Mouse (Mus musculus) midbrain, embryonic 14.5 days (tissue): ENCODE data around the gene Mest. TPM values are rescaled to one million over a fixed set of nuclear protein-coding genes. Genes with fewer than 3 reads are reported as not detected.

ENCODE experiments used
- ATAC-seq: fragments of 200-750 bp; cut with Nextera tagmentation; 2 replicates; pipeline ENCODE4 v1.8.0; 2017; ENCODE audit warnings: moderate number of reproducible peaks, moderate library complexity; ENCODE audit not compliant: low FRiP score, low TSS enrichment
- DNase-seq: peaks from one replicate; pipeline ENCODE4 v3.0.0-alpha.2; 2015
- H3K27ac ChIP-seq: fragments of 300-500 bp; sonication (generic); replicated peaks from 2 replicates; pipeline ENCODE4 v1.5.1; 2014; ENCODE audit warnings: mild to moderate bottlenecking, low read depth, low read length, moderate library complexity
- H3K27me3 ChIP-seq: fragments of 300-500 bp; sonication (generic); 2 replicates; pipeline ENCODE4 v1.6.1; 2014; ENCODE audit warnings: low read length, control low read depth, mixed read lengths; ENCODE audit not compliant: control insufficient read depth, insufficient read depth
- H3K36me3 ChIP-seq: fragments of 300-500 bp; sonication (generic); 2 replicates; pipeline ENCODE4 v1.6.1; 2014; ENCODE audit warnings: low read length, control low read depth; ENCODE audit not compliant: control insufficient read depth, insufficient read depth
- H3K4me1 ChIP-seq: fragments of 300-500 bp; sonication (generic); 2 replicates; pipeline ENCODE4 v1.6.1; 2014; ENCODE audit warnings: mild to moderate bottlenecking, antibody characterized with exemption, low read length, control low read depth; ENCODE audit not compliant: control insufficient read depth, insufficient read depth
- H3K4me2 ChIP-seq: fragments of 300-500 bp; sonication (generic); 2 replicates; pipeline ENCODE4 v1.6.1; 2014; ENCODE audit warnings: mild to moderate bottlenecking, low read length, moderate library complexity
- H3K4me3 ChIP-seq: fragments of 300-500 bp; sonication (generic); replicated peaks from 2 replicates; pipeline ENCODE4 v1.5.1; 2014; ENCODE audit warnings: low read depth, low read length
- H3K9ac ChIP-seq: fragments of 300-500 bp; sonication (generic); replicated peaks from 2 replicates; pipeline ENCODE4 v1.6.1; 2014; ENCODE audit warnings: mild to moderate bottlenecking, low read length, moderate library complexity
- H3K9me3 ChIP-seq: fragments of 300-500 bp; sonication (generic); 2 replicates; pipeline ENCODE4 v1.6.1; 2016; ENCODE audit warnings: low read length, control low read depth, mixed read lengths; ENCODE audit not compliant: control insufficient read depth
- WGBS: fragments of 180-500 bp; shearing (Covaris S2); extraction: QIAGEN DNeasy Blood & Tissue Kit; methylation state at CpG from one replicate; pipeline ENCODE4 v1.1.7; 2014; 5-methylcytosine and 5-hydroxymethylcytosine counted together
- polyA plus RNA-seq: library from polyadenylated mRNA; unstranded; fragments of >200 nt; fragmentation: Nextera tagmentation; extraction: Ambion mirVana; gene quantifications from 2 replicates; pipeline ENCODE4 v1.2.1, GENCODE M21; 2014

Gene Mest
- polyA plus RNA-seq, 1 experiment from 2014 or later: 402 TPM

- no peak overlapping the region for H3K27ac ChIP-seq
- peaks cover 8% of the 10 kb centered on the region for H3K4me1 ChIP-seq
- H3K9me3 ChIP-seq: no peaks in the 10 kb centered on the region
- ATAC-seq (no peak), DNase-seq (no peak)
- no peaks in the 10 kb centered on the region for H3K27me3 ChIP-seq
- H3K4me3 ChIP-seq: no peak overlapping the region
- no peak overlapping the region for H3K4me2 ChIP-seq
- no peaks in the 10 kb centered on the region for H3K36me3 ChIP-seq
- 83% methylated on average over 10 of the region's 10 CpGs for WGBS
- no peak overlapping the region for H3K9ac ChIP-seq
These were observed 12.0 kb upstream of the Mest start for GRCm38 (mm10) chr6:30711365-30711763.

- no peak overlapping the region for H3K27ac ChIP-seq
- H3K9me3 ChIP-seq: no peaks in the 10 kb centered on the region
- H3K9ac ChIP-seq: no peak overlapping the region
- no peak overlapping the region for H3K4me3 ChIP-seq
- 75% methylated on average over 7 of the region's 7 CpGs for WGBS
- H3K36me3 ChIP-seq: no peaks in the 10 kb centered on the region
- ATAC-seq (no peak), DNase-seq (no peak)
- no peak overlapping the region for H3K4me2 ChIP-seq
- peaks cover 8% of the 10 kb centered on the region for H3K4me1 ChIP-seq
- no peaks in the 10 kb centered on the region for H3K27me3 ChIP-seq
These were observed 10.9 kb upstream of the Mest start for GRCm38 (mm10) chr6:30712484-30712883.

- Histone ChIP-seq H3K4me3 (no peak overlapping the region), H3K4me1 (peaks cover 8% of the 10 kb centered on the region), H3K9ac (no peak overlapping the region), H3K36me3 (no peaks in the 10 kb centered on the region), H3K27ac (no peak overlapping the region), H3K4me2 (no peak overlapping the region), H3K9me3 (no peaks in the 10 kb centered on the region), H3K27me3 (no peaks in the 10 kb centered on the region)
- DNase-seq (no peak), ATAC-seq (no peak)
- WGBS: 90% methylated on average over 6 of the region's 6 CpGs
These were observed 9.9 kb upstream of the Mest start for GRCm38 (mm10) chr6:30713455-30713854.

GRCm38 (mm10) chr6:30713896-30714295 lies 9.5 kb upstream of the Mest start:
- H3K36me3 ChIP-seq: no peaks in the 10 kb centered on the region
- 66% methylated on average over 11 of the region's 11 CpGs for WGBS
- H3K27me3 ChIP-seq: no peaks in the 10 kb centered on the region
- no peaks in the 10 kb centered on the region for H3K9me3 ChIP-seq
- H3K4me3 ChIP-seq: no peak overlapping the region
- H3K27ac ChIP-seq: no peak overlapping the region
- no peak for DNase-seq
- no peak overlapping the region for H3K4me2 ChIP-seq
- peaks cover 7% of the 10 kb centered on the region for H3K4me1 ChIP-seq
- H3K9ac ChIP-seq: no peak overlapping the region
- no peak for ATAC-seq

GRCm38 (mm10) chr6:30714891-30715471 lies 8.4 kb upstream of the Mest start:
- Histone ChIP-seq H3K4me3 (no peak overlapping the region), H3K9ac (no peak overlapping the region), H3K9me3 (no peaks in the 10 kb centered on the region), H3K36me3 (no peaks in the 10 kb centered on the region), H3K4me2 (no peak overlapping the region), H3K4me1 (peaks cover 3% of the 10 kb centered on the region), H3K27ac (no peak overlapping the region), H3K27me3 (no peaks in the 10 kb centered on the region)
- WGBS: 83% methylated on average over 5 of the region's 5 CpGs
- no peak for ATAC-seq
- no peak for DNase-seq

- no peak for DNase-seq
- ATAC-seq: no peak
These were observed 6.6 kb upstream of the Mest start for GRCm38 (mm10) chr6:30716796-30717195.

GRCm38 (mm10) chr6:30722385-30723164 lies 772 bp upstream of the Mest start:
- H3K4me2 ChIP-seq: 0 out of 2 replicates have a peak overlapping the region, but pooled peaks have one; percentile 12

More at GRCm38 (mm10) chr6:30716796-30717195, 6.6 kb upstream of the Mest start:
- Histone ChIP-seq H3K36me3 (no peaks in the 10 kb centered on the region), H3K4me1 (peaks cover 13% of the 10 kb centered on the region), H3K9ac (no peak overlapping the region), H3K27me3 (no peaks in the 10 kb centered on the region), H3K4me3 (no peak overlapping the region), H3K9me3 (no peaks in the 10 kb centered on the region), H3K4me2 (no peak overlapping the region), H3K27ac (no peak overlapping the region)
- 83% methylated on average over 7 of the region's 7 CpGs for WGBS

GRCm38 (mm10) chr6:30730301-30730971 lies 7.1 kb downstream of the Mest start:
- ATAC-seq: no peak
- WGBS: 60% methylated on average over 12 of the region's 12 CpGs

More at GRCm38 (mm10) chr6:30722385-30723164, 772 bp upstream of the Mest start:
- peaks cover 28% of the 10 kb centered on the region for H3K4me1 ChIP-seq
- H3K27ac ChIP-seq: peak overlapping the region; percentile 92
- no peaks in the 10 kb centered on the region for H3K27me3 ChIP-seq
- no peak overlapping the region; the same call in 1 of the 2 replicates for H3K9ac ChIP-seq
- DNase-seq (peak; percentile 88), ATAC-seq (peak; percentile 92; the same call in 1 of the 2 replicates)
- no peaks in the 10 kb centered on the region for H3K9me3 ChIP-seq
- WGBS: 23% methylated on average over 4 of the region's 4 CpGs
- H3K4me3 ChIP-seq: no peak overlapping the region
- no peaks in the 10 kb centered on the region for H3K36me3 ChIP-seq

More at GRCm38 (mm10) chr6:30730301-30730971, 7.1 kb downstream of the Mest start:
- Histone ChIP-seq H3K4me1 (peaks cover 13% of the 10 kb centered on the region), H3K27ac (no peak overlapping the region), H3K9me3 (no peaks in the 10 kb centered on the region), H3K9ac (no peak overlapping the region), H3K36me3 (no peaks in the 10 kb centered on the region), H3K4me2 (no peak overlapping the region), H3K4me3 (no peak overlapping the region), H3K27me3 (no peaks in the 10 kb centered on the region)
- DNase-seq: no peak
